Mouse (Mus musculus): ENCODE results near the gene Steap3.
A peak's percentile ranks its signal among the peaks of the same experiment; 100 is the strongest.

The Steap3 gene

GRCm38 (mm10) chr1:120250586-120250985 is 21.9 kb downstream of the Steap3 start:
- no peak for DNase-seq (ENCODE audit: low read depth)

DNA sequence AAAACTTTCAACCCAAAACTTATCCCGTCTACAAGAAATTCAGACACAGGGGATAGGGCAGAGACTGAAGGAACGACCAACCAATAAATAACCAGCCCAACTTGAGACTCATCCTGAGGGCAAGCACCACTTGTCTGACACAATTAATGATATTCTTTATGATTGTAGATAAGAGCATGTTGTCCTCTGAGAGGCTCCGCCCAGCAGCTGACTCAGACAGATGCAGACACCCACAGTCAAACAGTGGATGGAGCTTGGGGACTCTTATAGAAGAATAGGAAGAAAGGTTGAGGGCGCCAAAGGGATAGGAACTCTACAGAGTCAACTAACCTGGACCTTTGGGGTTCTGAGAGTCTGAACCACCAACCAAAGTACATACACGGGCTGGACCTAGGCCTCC is 22.7 kb downstream of the Steap3 start:
- DNase-seq (ENCODE audit: low read depth), result no peak

DNA sequence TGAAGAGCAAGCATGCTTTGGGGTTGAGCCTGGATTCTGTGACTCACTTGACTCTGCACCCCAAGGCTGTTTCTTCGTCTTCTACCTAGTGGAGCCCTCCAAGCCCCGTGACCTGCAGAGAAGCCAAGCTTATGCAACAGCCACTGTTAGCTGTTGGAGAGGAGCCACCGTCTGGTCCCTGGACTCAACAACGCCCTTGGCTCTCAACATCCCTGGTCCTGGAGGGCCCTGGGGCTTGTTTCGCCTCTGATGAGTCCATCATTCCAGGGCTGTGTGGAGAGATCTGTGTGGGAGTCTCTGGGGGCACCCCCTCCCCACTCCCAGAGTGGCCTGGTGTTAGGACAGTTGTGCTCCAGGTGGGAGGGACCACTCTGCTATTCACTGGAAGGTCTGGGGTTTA is 24.3 kb downstream of the Steap3 start:
- DNase-seq (ENCODE audit: low read depth), result peak; percentile 99

DNA sequence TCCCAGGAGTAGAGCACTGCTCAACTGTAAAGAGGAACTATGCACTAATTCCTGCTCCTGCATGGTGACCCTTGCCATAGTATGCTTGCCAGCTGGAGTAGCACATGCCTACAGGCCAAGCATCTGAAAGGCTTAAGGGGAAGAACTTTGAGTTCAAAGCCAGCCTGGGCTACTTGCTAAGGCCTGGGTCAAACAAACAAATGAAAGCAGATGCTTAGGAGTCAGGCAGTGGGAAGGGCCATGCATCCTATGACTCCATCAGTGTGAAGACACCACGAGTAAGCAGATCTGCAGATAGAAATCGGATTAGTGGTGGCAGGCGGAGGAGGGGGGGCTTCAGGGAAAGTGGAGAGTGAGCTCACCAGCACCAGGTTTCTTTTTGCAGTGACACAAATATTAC is 25.2 kb downstream of the Steap3 start:
- DNase-seq (ENCODE audit: low read depth), result peak; percentile 71

DNA sequence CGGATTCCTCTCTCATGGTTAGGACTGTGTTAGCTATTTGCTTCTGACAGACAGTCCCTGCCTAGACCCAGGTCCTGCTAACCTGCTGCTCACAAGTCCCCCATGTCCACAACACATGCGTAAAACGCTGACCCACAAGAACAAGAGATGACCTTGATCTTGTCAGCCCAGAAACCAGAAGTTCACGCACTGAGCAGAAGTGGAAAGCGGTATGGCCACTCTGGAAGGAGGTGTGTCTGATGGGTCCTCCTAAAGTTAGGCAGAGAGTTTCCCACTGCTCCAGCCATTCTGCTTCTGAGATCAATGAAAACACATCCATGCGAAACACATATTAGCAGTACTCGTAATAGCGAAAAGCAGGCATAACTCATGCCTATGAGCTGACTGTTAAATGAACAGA is 25.6 kb downstream of the Steap3 start:
- DNase-seq (ENCODE audit: low read depth), result no peak

- peak; percentile 48 for DNase-seq (ENCODE audit: low read depth)
Measured at GRCm38 (mm10) chr1:120245661-120246131, 26.8 kb downstream of the Steap3 start.

DNA sequence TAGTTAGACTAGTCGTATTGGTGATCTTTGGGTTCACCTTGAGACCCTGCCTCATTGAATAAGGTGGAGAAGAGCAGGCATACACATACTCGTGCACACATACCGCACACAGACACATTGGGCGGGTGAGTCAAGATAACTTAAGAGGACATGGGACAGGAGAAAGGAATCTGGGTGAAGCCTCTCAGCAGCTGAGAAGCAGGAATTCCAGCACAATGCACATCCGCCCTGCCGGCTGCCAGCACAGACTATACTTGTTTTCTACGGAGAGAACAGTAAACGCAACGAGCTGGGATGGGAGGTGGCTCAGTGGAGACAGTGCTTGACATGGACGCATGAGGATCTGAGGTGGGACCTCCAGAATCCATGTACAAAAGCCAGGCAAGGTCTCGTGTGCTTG is 27.9 kb downstream of the Steap3 start:
- no peak for DNase-seq (ENCODE audit: low read depth)

GRCm38 (mm10) chr1:120243987-120244386 is 28.5 kb downstream of the Steap3 start:
- DNase-seq (ENCODE audit: low read depth), result no peak

DNA sequence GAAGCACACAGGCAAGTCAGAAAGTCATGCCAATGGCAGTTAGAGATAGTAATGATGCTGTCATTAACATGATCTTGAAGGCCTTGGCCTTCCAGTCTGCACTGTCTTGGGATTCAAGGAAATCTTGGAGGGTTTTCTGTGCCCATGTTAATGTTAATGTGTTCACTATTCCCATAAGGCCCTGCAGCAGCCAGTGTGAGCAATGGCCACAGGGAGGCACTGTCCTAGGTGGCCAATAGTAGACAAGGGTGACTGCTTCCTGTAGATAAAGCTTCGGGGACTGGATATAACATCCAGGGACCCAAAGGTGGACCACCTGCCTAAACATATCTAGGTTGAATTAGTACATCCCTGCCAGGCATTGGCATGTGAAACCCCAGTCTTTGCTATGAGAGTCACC is 35.4 kb downstream of the Steap3 start:
- DNase-seq (ENCODE audit: low read depth), result peak; percentile 45

GRCm38 (mm10) chr1:120236424-120236823 is 36.1 kb downstream of the Steap3 start:
- peak; percentile 93 for DNase-seq (ENCODE audit: low read depth)

DNA sequence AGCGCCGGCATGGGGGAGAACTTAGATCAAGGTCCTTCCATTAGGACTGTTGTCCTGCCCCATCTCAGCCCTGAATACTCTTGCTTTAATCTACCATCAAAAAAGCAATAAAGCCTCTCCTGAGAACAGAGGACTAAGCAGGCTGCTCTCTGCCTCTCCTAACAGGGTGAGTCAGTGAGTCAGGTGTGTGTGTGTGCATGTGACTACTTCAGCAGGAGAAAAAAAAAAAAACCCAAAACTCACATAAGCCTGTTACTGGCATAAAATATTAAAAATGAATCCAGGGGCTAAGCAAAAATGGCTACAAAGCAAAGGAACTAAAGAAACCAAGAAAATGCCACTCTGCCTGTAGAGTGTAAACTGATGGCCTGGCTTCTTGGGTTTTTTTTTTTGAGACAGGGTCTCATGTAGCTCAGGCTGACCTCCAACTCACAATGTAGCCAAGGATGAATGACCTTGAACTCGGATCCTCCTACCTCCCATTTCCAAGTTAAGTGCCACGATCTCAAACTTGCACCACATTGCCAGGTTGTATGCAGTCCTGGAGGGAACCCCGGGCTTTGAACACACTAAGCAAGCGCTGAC is 36.8 kb downstream of the Steap3 start:
- DNase-seq (ENCODE audit: low read depth), result peak; percentile 57

- peak; percentile 57 for DNase-seq (ENCODE audit: low read depth)
Measured at GRCm38 (mm10) chr1:120232170-120232569, 40.3 kb downstream of the Steap3 start.

GRCm38 (mm10) chr1:120231334-120231733 is 41.2 kb downstream of the Steap3 start:
- peak; percentile 80 for DNase-seq (ENCODE audit: low read depth)

DNA sequence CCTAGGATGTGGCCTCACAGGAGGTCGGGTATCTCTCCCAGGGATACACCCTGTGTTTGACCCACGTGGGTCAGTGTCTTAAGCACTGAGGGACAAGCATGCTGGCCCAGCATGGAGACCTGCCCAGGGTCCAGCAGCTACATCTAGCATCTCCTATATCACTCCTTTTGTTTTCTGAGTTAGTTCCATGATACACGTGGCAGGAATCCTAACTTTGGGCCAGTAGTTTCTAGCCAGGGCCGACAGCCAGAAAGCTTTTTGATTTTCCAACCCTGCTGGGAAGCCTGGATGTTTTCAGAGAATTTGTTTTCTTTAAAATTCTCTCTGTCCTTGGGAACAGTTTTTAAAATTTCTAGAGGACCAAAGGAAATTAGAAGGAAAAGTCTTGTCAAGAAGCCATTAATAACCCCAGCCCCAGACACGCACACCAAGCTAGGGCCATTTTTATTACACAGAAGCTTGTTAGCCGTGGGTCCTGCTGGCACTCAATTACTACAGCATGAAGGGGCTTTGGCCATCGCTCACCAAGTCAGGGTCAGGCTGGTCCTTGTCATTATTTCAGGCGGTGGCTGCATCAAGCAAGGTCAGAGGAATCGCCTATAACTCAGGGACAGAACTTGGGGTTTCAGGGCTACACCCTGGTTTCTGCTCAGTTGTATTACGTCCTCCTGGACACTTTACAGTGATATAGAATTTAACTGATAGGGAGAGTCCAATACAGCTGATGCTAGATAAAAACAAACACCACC is 42.6 kb downstream of the Steap3 start:
- DNase-seq (ENCODE audit: low read depth), result peak; percentile 53

- DNase-seq (ENCODE audit: low read depth), result no peak
Measured at GRCm38 (mm10) chr1:120223613-120224012, 48.9 kb downstream of the Steap3 start.

DNA sequence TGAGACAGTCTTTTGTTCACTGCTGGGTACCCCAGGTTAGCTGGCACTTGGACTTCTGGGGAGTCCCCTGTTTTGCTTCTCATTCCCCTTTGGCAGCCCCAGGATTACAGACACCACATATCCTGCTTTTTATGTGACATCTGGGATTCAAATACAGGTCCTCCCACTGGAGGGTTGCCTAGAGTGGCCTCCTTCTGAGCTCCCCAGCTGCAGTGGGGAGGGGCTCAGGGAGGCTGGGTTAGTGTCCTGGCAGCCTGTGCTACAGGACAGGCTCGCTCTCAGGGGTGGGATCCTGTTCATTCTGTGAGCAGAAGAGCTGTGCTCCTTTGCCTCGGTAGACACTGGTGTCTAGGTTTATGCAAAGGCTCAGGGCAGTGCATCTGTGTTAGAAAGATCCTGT is 51.2 kb downstream of the Steap3 start:
- no peak for DNase-seq (ENCODE audit: low read depth)

- DNase-seq (ENCODE audit: low read depth), result no peak
Measured at GRCm38 (mm10) chr1:120220841-120221240, 51.7 kb downstream of the Steap3 start.

DNA sequence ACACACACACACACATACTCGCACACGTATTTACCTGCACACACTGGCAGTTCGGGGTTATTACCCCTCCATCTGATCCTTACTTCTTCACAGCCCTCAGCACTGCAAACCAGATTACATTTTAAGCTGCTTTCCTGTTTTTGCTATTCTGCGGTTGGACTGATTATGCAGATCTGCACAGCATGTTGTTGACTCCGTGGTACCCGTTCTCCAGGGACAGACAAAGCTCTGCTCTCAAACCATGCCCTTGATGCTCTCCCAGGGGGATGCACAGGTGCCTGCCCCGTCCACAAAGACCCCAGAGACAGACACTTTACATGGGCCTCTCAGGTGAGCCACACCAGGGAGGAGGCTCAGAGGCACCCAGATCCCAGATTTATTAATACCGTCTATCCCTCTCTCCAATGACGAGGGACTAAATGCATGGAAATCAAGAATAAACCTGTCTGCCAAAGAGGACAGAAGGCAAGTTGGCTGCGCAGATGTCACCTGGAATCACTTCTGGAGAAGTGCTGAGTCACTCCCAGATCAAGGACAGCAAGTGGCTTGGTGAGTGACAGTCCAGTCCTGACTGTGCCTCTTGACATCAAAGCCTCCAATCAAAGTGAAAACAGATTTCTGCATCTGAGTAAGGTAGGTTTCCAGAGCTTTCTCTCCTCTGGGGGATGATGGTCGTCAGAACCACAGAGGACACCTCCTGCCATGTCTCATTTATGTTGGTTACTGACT is 63.8 kb downstream of the Steap3 start:
- no peak for DNase-seq (ENCODE audit: low read depth)

GRCm38 (mm10) chr1:120207568-120207967 is 64.9 kb downstream of the Steap3 start:
- DNase-seq (ENCODE audit: low read depth), result peak; percentile 62

DNA sequence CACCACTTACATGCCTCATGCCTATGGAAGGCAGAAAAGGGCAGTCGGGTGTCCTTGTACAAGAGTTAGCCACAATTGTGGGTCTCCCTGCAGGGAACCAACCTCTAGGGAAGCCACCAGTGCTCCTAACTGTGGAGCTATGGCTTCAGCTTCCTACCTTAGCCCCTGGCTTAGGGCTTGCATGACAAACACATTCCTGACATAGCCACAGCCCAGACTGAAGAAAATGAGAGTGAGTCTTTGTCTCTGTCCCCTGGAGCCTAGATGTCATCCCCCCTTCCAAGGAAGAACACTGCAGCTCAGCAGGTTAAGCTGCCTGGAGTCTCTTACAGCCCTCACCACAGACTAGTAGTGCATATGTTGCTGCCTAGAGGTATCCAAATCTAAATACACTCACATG is 67.7 kb downstream of the Steap3 start:
- no peak for DNase-seq (ENCODE audit: low read depth)

DNA sequence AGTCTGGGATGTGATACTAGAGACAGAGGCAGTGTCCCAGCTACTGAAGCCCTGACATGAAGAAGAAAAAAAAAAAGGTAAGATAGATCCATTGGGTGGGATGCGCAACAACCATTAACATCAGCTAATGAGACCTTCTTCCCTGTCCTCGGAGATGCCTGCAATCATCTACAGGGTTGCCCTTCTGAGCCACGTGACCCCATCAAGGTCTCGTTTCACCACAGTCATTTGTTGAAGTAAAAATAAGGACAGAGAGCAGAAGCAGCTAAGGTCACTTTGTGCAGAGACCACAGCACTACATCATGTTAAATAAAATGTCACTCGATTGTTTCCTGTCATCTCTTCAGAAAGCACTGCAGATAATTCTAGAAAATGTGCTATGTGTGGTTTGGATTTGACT is 68.7 kb downstream of the Steap3 start:
- no peak for DNase-seq (ENCODE audit: low read depth)

DNA sequence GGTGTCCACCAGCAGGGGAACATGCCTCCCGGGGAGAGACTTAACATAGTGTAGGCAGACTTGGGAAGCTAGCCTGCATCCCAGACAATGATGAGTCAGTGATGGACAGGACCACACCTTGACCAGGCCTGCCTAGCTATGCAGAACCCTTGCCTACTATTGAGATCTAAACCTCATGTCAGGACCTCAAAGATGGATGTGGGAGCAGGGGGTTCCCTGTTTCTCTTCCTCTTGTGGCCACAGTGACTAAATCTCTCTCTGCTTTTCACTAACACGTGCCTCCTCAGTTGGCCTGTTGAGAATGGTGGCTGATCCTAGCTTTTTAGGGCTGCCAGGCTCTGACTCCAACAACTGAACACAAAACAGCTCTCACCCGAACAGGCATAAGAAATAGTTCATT is 70.0 kb downstream of the Steap3 start:
- no peak for DNase-seq (ENCODE audit: low read depth)

DNA sequence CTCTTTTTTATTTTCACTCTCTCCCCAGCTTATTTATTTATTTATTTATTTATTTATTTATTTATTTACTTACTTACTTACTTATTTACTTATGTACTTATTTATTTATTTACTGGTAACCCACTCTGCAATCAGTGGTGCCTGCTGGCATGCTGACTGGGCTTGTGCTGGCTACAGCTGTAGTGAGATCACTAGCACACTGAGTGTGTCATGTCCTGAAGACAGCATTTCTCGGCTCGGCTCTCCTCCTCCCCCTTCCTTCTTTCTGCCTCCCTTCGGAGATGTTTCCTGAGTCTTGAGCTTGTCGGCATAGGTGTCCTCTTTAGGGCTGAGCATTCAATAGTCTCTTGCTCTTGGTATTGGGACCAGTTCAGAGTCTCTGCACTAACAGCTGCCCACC is 73.6 kb downstream of the Steap3 start:
- DNase-seq (ENCODE audit: low read depth), result no peak
